Mouse (Mus musculus): ENCODE results near the gene Triobp. TPM values are rescaled to one million over a fixed set of nuclear protein-coding genes. Genes with fewer than 3 reads are reported as not detected.

Gene Triobp
- polyA plus RNA-seq, 1 experiment from 2014 or later: 60.1 TPM

DNA sequence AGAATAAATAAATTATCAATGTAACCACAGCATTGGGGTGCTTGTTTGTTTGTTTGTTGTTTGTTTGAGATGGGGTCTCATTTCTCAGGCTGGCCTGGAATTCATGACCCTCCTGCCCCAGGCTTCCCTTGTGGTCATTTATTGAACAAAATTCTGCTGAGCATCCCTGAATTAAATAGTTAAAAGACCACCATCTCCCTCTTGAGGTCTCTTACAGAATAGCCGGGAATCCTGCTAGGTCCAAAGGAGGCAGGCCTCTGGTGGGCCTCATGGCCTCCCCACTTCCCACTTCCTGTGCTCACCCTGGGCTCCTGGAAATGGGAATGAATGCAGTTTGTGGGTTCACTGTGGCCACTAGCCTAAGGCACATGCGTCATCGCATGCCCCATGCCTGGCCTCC lies 71.4 kb downstream of the Triobp start:
- Histone ChIP-seq H3K27me3 (ENCODE audit: control insufficient read depth, insufficient read depth, low read length) (no peaks in the 10 kb centered on the region), H3K9me3 (ENCODE audit: control insufficient read depth, low read length) (no peaks in the 10 kb centered on the region), H3K36me3 (ENCODE audit: control insufficient read depth, insufficient read depth, low read length) (no peaks in the 10 kb centered on the region), H3K9ac (ENCODE audit: low read length) (no peak overlapping the region), H3K4me2 (ENCODE audit: low read depth, low read length, severe bottlenecking) (no peak overlapping the region), H3K4me3 (ENCODE audit: low read depth, low read length) (no peak overlapping the region), H3K27ac (ENCODE audit: low read depth, low read length) (no peak overlapping the region), H3K4me1 (replicated peaks; ENCODE audit: control insufficient read depth, insufficient read depth, low read length) (no peaks in the 10 kb centered on the region)
- no peak for DNase-seq (ENCODE audit: low spot score)
- 67% methylated on average over 3 of the region's 3 CpGs for WGBS
- no peak for ATAC-seq (replicated peaks; ENCODE audit: low FRiP score)

- Histone ChIP-seq H3K4me1 (replicated peaks; ENCODE audit: control insufficient read depth, insufficient read depth, low read length) (peaks cover 10% of the 10 kb centered on the region; the same call in 1 of the 2 replicates), H3K4me3 (ENCODE audit: low read depth, low read length) (no peak overlapping the region), H3K4me2 (ENCODE audit: low read depth, low read length, severe bottlenecking) (no peak overlapping the region), H3K9ac (ENCODE audit: low read length) (no peak overlapping the region), H3K27me3 (ENCODE audit: control insufficient read depth, insufficient read depth, low read length) (peaks cover 2% of the 10 kb centered on the region; the same call in 1 of the 2 replicates), H3K36me3 (ENCODE audit: control insufficient read depth, insufficient read depth, low read length) (no peaks in the 10 kb centered on the region), H3K9me3 (ENCODE audit: control insufficient read depth, low read length) (no peaks in the 10 kb centered on the region), H3K27ac (ENCODE audit: low read depth, low read length) (no peak overlapping the region)
- 75% methylated on average over 10 of the region's 10 CpGs for WGBS
- DNase-seq (ENCODE audit: low spot score) (no peak), ATAC-seq (replicated peaks; ENCODE audit: low FRiP score) (no peak)
These were observed 75.2 kb downstream of the Triobp start for GRCm38 (mm10) chr15:79022671-79023230.

DNA sequence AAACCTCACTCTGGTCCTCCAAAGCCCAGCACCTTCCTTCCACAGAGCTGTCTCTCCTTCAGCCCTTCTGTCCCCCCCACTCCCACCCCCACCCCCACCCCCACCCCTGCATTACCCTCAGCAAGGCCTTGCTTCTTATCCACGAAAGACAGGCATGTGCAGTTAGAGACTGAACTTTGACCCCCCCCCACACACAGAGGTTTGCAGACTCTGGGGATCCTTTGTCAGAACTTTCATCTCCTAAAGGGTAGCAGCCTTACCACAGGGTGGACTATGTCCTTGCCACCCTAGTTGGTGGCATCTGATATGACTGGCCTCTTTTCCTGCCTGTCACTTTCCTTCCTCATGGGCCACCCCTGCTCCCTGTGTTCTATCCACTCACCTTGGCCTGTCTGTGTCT lies 75.8 kb downstream of the Triobp start:
- WGBS: 80% methylated on average over 1 of the region's 1 CpGs
- Histone ChIP-seq H3K27ac (ENCODE audit: low read depth, low read length) (no peak overlapping the region), H3K9me3 (ENCODE audit: control insufficient read depth, low read length) (no peaks in the 10 kb centered on the region), H3K27me3 (ENCODE audit: control insufficient read depth, insufficient read depth, low read length) (peaks cover 2% of the 10 kb centered on the region; the same call in 1 of the 2 replicates), H3K36me3 (ENCODE audit: control insufficient read depth, insufficient read depth, low read length) (no peaks in the 10 kb centered on the region), H3K4me1 (replicated peaks; ENCODE audit: control insufficient read depth, insufficient read depth, low read length) (peaks cover 10% of the 10 kb centered on the region; the same call in 1 of the 2 replicates), H3K4me2 (ENCODE audit: low read depth, low read length, severe bottlenecking) (no peak overlapping the region), H3K9ac (ENCODE audit: low read length) (no peak overlapping the region), H3K4me3 (ENCODE audit: low read depth, low read length) (no peak overlapping the region)
- ATAC-seq (replicated peaks; ENCODE audit: low FRiP score) (no peak), DNase-seq (ENCODE audit: low spot score) (no peak)

DNA sequence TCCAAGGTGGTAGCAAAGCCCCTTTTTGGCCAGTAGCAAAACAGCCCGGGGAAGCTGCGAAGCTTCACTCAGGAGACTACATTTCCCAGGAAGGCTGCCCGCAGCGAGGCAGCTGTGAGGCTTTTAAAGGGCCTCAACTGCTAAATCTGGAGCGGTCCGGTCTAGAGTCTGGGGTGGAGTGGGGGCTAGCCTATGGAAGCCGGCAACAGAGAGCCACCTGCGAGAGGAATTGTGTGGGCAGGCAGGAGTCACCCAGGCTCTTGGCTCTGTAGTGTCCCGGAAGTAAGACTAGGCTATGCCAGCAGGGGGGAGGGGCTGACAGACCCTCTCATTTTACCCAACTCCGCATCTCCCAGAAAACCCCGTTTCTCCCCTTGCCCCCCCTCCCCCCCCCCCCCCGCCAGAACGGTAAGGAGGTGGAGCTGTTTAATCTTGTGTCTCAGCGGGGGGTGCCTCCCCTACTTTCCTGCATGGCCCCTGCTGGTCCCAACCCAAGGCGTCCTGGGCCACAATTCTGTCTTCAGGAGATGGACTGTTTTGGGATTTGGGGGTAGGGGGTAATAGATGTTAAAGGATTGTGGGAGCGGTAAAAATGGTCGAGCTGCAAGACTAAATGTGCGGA lies 78.3 kb downstream of the Triobp start:
- 7% methylated on average over 16 of the region's 18 CpGs for WGBS
- H3K4me2 ChIP-seq (ENCODE audit: low read depth, low read length, severe bottlenecking): peak overlapping the region; percentile 27; the same call in 1 of the 2 replicates
- ATAC-seq (replicated peaks; ENCODE audit: low FRiP score) (no peak), DNase-seq (ENCODE audit: low spot score) (peak; percentile 59)
- no peak overlapping the region for H3K27ac ChIP-seq (ENCODE audit: low read depth, low read length)
- no peaks in the 10 kb centered on the region for H3K9me3 ChIP-seq (ENCODE audit: control insufficient read depth, low read length)
- no peak overlapping the region for H3K4me3 ChIP-seq (ENCODE audit: low read depth, low read length)
- peak overlapping the region; percentile 48 for H3K9ac ChIP-seq (ENCODE audit: low read length)
- peaks cover 13% of the 10 kb centered on the region; the same call in 1 of the 2 replicates for H3K4me1 ChIP-seq (replicated peaks; ENCODE audit: control insufficient read depth, insufficient read depth, low read length)
- H3K27me3 ChIP-seq (ENCODE audit: control insufficient read depth, insufficient read depth, low read length): peaks cover 2% of the 10 kb centered on the region; the same call in 1 of the 2 replicates
- no peaks in the 10 kb centered on the region for H3K36me3 ChIP-seq (ENCODE audit: control insufficient read depth, insufficient read depth, low read length)

DNA sequence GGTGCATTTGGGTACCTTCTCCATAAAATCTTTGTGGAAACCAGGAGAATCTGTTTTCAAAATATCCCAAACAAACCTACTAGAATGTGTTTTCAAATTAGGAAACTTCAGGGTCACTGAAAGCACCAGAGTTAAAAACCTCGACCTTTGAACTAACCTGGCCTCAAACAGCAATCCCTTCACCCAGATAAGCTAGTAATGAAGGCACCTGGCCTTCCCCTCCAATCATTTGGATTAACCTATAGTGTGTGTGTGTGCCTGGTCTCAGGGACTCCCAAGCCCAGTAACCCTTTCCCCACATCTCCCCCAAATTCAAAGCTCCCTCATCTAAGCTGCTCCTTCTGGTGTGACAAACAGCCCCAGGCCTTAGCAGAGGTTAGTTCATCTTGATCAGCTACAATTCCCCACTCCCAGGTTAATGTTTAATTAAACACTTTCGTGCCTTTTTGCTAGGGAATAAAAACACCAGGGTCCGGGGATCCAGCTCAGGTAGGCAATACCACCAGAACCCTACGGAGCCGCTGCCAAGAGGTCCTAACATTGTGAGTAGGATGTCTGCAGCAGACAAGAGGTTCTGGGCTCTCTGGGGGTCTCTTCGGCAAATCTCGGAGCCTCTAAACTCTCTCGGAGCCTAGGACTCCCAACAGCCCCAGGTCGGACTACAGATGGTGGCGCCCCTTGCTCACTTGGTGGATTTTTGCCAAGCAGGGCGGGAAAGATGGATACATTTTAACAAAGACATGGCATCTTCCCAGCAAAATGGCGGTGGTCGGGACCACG lies 79.2 kb downstream of the Triobp start:
- peaks cover 2% of the 10 kb centered on the region; the same call in 1 of the 2 replicates for H3K27me3 ChIP-seq (ENCODE audit: control insufficient read depth, insufficient read depth, low read length)
- WGBS: 45% methylated on average over 14 of the region's 14 CpGs
- H3K9me3 ChIP-seq (ENCODE audit: control insufficient read depth, low read length): no peaks in the 10 kb centered on the region
- no peak overlapping the region for H3K4me3 ChIP-seq (ENCODE audit: low read depth, low read length)
- H3K36me3 ChIP-seq (ENCODE audit: control insufficient read depth, insufficient read depth, low read length): no peaks in the 10 kb centered on the region
- H3K27ac ChIP-seq (ENCODE audit: low read depth, low read length): no peak overlapping the region
- H3K9ac ChIP-seq (ENCODE audit: low read length): no peak overlapping the region; the same call in 1 of the 2 replicates
- ATAC-seq (replicated peaks; ENCODE audit: low FRiP score) (no peak), DNase-seq (ENCODE audit: low spot score) (peak; percentile 58)
- H3K4me2 ChIP-seq (ENCODE audit: low read depth, low read length, severe bottlenecking): peak overlapping the region; percentile 97
- H3K4me1 ChIP-seq (replicated peaks; ENCODE audit: control insufficient read depth, insufficient read depth, low read length): peaks cover 16% of the 10 kb centered on the region; the same call in 1 of the 2 replicates

DNA sequence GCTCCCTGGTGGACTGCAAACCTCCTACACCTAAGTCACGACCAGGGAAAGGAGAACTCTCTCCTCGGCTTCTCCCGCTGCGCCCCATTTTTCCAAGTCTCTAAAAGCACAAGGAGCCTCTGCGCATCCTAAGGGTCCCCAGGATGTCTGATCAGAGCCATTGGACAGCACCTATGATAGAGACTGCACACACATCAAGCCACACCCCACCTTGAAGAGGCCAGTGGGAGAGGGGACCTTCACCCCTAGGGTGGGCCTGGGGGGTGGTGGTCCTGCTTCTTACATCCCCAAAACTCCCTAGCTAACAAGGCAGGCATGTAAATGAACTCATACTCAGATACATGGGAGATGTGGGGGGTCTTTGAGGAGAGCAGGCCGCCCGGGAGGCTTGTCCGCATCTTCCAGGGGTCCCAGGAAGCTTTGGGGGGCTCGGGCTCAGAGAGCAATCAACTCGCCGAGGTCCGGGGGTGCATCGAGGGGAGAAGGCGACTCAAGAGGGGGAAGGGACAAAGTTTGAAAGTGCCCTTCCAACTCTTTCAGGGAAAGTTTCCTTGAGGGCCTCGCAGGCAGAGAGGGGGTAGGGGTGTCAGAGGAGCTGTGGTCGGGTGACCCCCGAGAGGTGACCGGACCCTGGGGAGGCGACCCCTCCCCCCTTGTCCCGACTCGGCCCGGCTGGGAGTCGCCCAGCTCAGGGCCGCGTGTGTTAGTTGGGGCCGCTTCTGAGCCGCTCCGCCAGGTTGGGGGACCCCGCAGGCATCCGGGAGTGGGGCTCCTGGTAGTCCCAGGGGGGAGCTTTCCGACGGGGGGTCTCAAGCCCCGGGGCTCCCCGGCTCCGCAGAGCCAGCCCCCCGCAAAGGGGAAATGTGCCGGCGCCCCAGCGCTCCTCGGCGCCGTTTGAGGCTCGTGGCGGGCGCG lies 80.0 kb downstream of the Triobp start:
- peak overlapping the region; percentile 97 for H3K4me2 ChIP-seq (ENCODE audit: low read depth, low read length, severe bottlenecking)
- H3K9me3 ChIP-seq (ENCODE audit: control insufficient read depth, low read length): no peaks in the 10 kb centered on the region
- peak overlapping the region; percentile 72 for H3K4me3 ChIP-seq (ENCODE audit: low read depth, low read length)
- H3K27ac ChIP-seq (ENCODE audit: low read depth, low read length): peak overlapping the region; percentile 86
- H3K36me3 ChIP-seq (ENCODE audit: control insufficient read depth, insufficient read depth, low read length): no peaks in the 10 kb centered on the region
- H3K4me1 ChIP-seq (replicated peaks; ENCODE audit: control insufficient read depth, insufficient read depth, low read length): peaks cover 16% of the 10 kb centered on the region; the same call in 1 of the 2 replicates
- peaks cover 2% of the 10 kb centered on the region; the same call in 1 of the 2 replicates for H3K27me3 ChIP-seq (ENCODE audit: control insufficient read depth, insufficient read depth, low read length)
- ATAC-seq (replicated peaks; ENCODE audit: low FRiP score): 0 out of 2 replicates have a peak, but pooled peaks have one; percentile 19
- WGBS: 4% methylated on average over 42 of the region's 46 CpGs
- peak; percentile 76 for DNase-seq (ENCODE audit: low spot score)
- peak overlapping the region; percentile 100 for H3K9ac ChIP-seq (ENCODE audit: low read length)

- Histone ChIP-seq H3K9me3 (ENCODE audit: control insufficient read depth, low read length) (no peaks in the 10 kb centered on the region), H3K9ac (ENCODE audit: low read length) (peak within 1 kb of the TSS; percentile 100), H3K27ac (ENCODE audit: low read depth, low read length) (peak within 1 kb of the TSS; percentile 86), H3K27me3 (ENCODE audit: control insufficient read depth, insufficient read depth, low read length) (peaks cover 2% of the 10 kb centered on the region; the same call in 1 of the 2 replicates), H3K4me3 (ENCODE audit: low read depth, low read length) (peak within 1 kb of the TSS; percentile 72), H3K4me2 (ENCODE audit: low read depth, low read length, severe bottlenecking) (peak within 1 kb of the TSS; percentile 97), H3K36me3 (ENCODE audit: control insufficient read depth, insufficient read depth, low read length) (no peaks in the 10 kb centered on the region), H3K4me1 (replicated peaks; ENCODE audit: control insufficient read depth, insufficient read depth, low read length) (peaks cover 16% of the 10 kb centered on the region; the same call in 1 of the 2 replicates)
- peak; percentile 85 for ATAC-seq (replicated peaks; ENCODE audit: low FRiP score)
- peak; percentile 98 for DNase-seq (ENCODE audit: low spot score)
- WGBS: under 1% methylated on average over 58 of the region's 58 CpGs
These were observed 80.8 kb downstream of the Triobp start, which contains the start of gene H1f0 for GRCm38 (mm10) chr15:79028237-79028738. H1f0 (plus strand) TSS chr15:79028450.
